Mouse (Mus musculus) kidney, embryonic 16.5 days (tissue): ENCODE results near the gene Lefty1. TPM values are rescaled to one million over a fixed set of nuclear protein-coding genes. Genes with fewer than 3 reads are reported as not detected.

Experiments
- ATAC-seq: fragments of 200-750 bp; cut with Nextera tagmentation; 2 replicates; pipeline ENCODE4 v1.8.0; 2017; ENCODE audit warnings: moderate TSS enrichment; ENCODE audit not compliant: low FRiP score, low TSS enrichment
- H3K27ac ChIP-seq: fragments of 300-500 bp; sonication (generic); 2 replicates; pipeline ENCODE4 v1.5.1; 2014; ENCODE audit warnings: low read length
- H3K27me3 ChIP-seq: fragments of 300-500 bp; sonication (generic); 2 replicates; pipeline ENCODE4 v1.6.1; 2014; ENCODE audit warnings: low read length, control low read depth, mixed read lengths; ENCODE audit not compliant: insufficient read depth
- H3K36me3 ChIP-seq: fragments of 300-500 bp; sonication (generic); 2 replicates; pipeline ENCODE4 v1.6.1; 2014; ENCODE audit warnings: low read length, control low read depth, mixed read lengths; ENCODE audit not compliant: insufficient read depth
- H3K4me1 ChIP-seq: fragments of 300-500 bp; sonication (generic); 2 replicates; pipeline ENCODE4 v1.6.1; 2014; ENCODE audit warnings: low read length, control low read depth, mixed read lengths; ENCODE audit not compliant: insufficient read depth
- H3K4me2 ChIP-seq: fragments of 300-500 bp; sonication (generic); replicated peaks from 2 replicates; pipeline ENCODE4 v1.6.1; 2014; ENCODE audit warnings: low read depth, low read length
- H3K4me3 ChIP-seq: fragments of 300-500 bp; sonication (generic); 2 replicates; pipeline ENCODE4 v1.5.1; 2014; ENCODE audit warnings: mild to moderate bottlenecking, low read length
- H3K9ac ChIP-seq: fragments of 300-500 bp; sonication (generic); replicated peaks from 2 replicates; pipeline ENCODE4 v1.6.1; 2014; ENCODE audit warnings: low read length
- H3K9me3 ChIP-seq: fragments of 300-500 bp; sonication (generic); 2 replicates; pipeline ENCODE4 v1.6.1; 2016; ENCODE audit warnings: low read length, control low read depth
- WGBS: fragments of 180-500 bp; shearing (Covaris S2); extraction: QIAGEN DNeasy Blood & Tissue Kit; methylation state at CpG from one replicate; pipeline ENCODE4 v1.1.7; 2014; 5-methylcytosine and 5-hydroxymethylcytosine counted together
- polyA plus RNA-seq: library from polyadenylated mRNA; unstranded; fragments of >200 nt; fragmentation: Nextera tagmentation; extraction: Ambion mirVana; gene quantifications from 2 replicates; pipeline ENCODE4 v1.2.1, GENCODE M21; 2015

The Lefty1 gene
- polyA plus RNA-seq, 1 experiment from 2014 or later: 1.2 TPM

GRCm38 (mm10) chr1:180904039-180904814, 30.6 kb upstream of the Lefty1 start, which contains the start of gene Pycr2:
TSS of gene Pycr2 (plus strand) at chr1:180904293.
- H3K9ac ChIP-seq: peak within 1 kb of the TSS; percentile 92
- WGBS: under 1% methylated on average over 52 of the region's 52 CpGs

GRCm38 (mm10) chr1:180904815-180905080, 30.1 kb upstream of the Lefty1 start:
- Histone ChIP-seq H3K4me3 (peak overlapping the region; percentile 88), H3K9ac (peak overlapping the region; percentile 92), H3K27ac (peak overlapping the region; percentile 86; the same call in 1 of the 2 replicates), H3K4me1 (peaks cover 18% of the 10 kb centered on the region), H3K36me3 (peaks cover 29% of the 10 kb centered on the region), H3K27me3 (no peaks in the 10 kb centered on the region), H3K9me3 (no peaks in the 10 kb centered on the region), H3K4me2 (peak overlapping the region; percentile 89)
- ATAC-seq: no peak
- 1% methylated on average over 5 of the region's 5 CpGs for WGBS

More at GRCm38 (mm10) chr1:180904039-180904814, 30.6 kb upstream of the Lefty1 start, which contains the start of gene Pycr2:
- Histone ChIP-seq H3K27ac (peak within 1 kb of the TSS; percentile 94), H3K4me2 (peak within 1 kb of the TSS; percentile 89), H3K4me1 (peaks cover 18% of the 10 kb centered on the region), H3K9me3 (no peaks in the 10 kb centered on the region), H3K27me3 (no peaks in the 10 kb centered on the region), H3K4me3 (peak within 1 kb of the TSS; percentile 88), H3K36me3 (peaks cover 29% of the 10 kb centered on the region)
- ATAC-seq: peak; percentile 100

GRCm38 (mm10) chr1:180905307-180905706, 29.5 kb upstream of the Lefty1 start:
- WGBS: 66% methylated on average over 6 of the region's 6 CpGs
- H3K9ac ChIP-seq: peak overlapping the region; percentile 92
- peak overlapping the region; percentile 88 for H3K4me3 ChIP-seq

GRCm38 (mm10) chr1:180905876-180906275, 28.9 kb upstream of the Lefty1 start:
- H3K27me3 ChIP-seq: no peaks in the 10 kb centered on the region
- WGBS: 92% methylated on average over 17 of the region's 17 CpGs

More at GRCm38 (mm10) chr1:180905307-180905706, 29.5 kb upstream of the Lefty1 start:
- peaks cover 18% of the 10 kb centered on the region for H3K4me1 ChIP-seq
- no peak for ATAC-seq
- H3K4me2 ChIP-seq: peak overlapping the region; percentile 89
- no peak overlapping the region for H3K27ac ChIP-seq
- peaks cover 29% of the 10 kb centered on the region for H3K36me3 ChIP-seq
- H3K27me3 ChIP-seq: no peaks in the 10 kb centered on the region
- no peaks in the 10 kb centered on the region for H3K9me3 ChIP-seq

GRCm38 (mm10) chr1:180906461-180907147, 28.2 kb upstream of the Lefty1 start:
- WGBS: 92% methylated on average over 24 of the region's 24 CpGs

More at GRCm38 (mm10) chr1:180905876-180906275, 28.9 kb upstream of the Lefty1 start:
- Histone ChIP-seq H3K9ac (no peak overlapping the region), H3K36me3 (peaks cover 29% of the 10 kb centered on the region), H3K27ac (no peak overlapping the region), H3K4me1 (peaks cover 18% of the 10 kb centered on the region), H3K4me3 (no peak overlapping the region), H3K9me3 (no peaks in the 10 kb centered on the region), H3K4me2 (no peak overlapping the region; the same call in 1 of the 2 replicates)
- ATAC-seq: no peak

GRCm38 (mm10) chr1:180911138-180911537, 23.7 kb upstream of the Lefty1 start:
- no peak for ATAC-seq
- H3K27me3 ChIP-seq: no peaks in the 10 kb centered on the region
- no peak overlapping the region for H3K4me2 ChIP-seq
- 51% methylated on average over 8 of the region's 8 CpGs for WGBS
- peaks cover 26% of the 10 kb centered on the region for H3K36me3 ChIP-seq
- no peak overlapping the region for H3K9ac ChIP-seq
- no peaks in the 10 kb centered on the region for H3K4me1 ChIP-seq
- H3K9me3 ChIP-seq: no peaks in the 10 kb centered on the region
- no peak overlapping the region for H3K27ac ChIP-seq
- H3K4me3 ChIP-seq: no peak overlapping the region

More at GRCm38 (mm10) chr1:180906461-180907147, 28.2 kb upstream of the Lefty1 start:
- Histone ChIP-seq H3K4me1 (peaks cover 18% of the 10 kb centered on the region), H3K4me3 (no peak overlapping the region), H3K9ac (no peak overlapping the region), H3K9me3 (no peaks in the 10 kb centered on the region), H3K4me2 (no peak overlapping the region), H3K27ac (no peak overlapping the region), H3K36me3 (peaks cover 29% of the 10 kb centered on the region), H3K27me3 (no peaks in the 10 kb centered on the region)
- ATAC-seq: no peak

GRCm38 (mm10) chr1:180911653-180912287, 23.1 kb upstream of the Lefty1 start:
- H3K36me3 ChIP-seq: peaks cover 21% of the 10 kb centered on the region
- H3K27ac ChIP-seq: no peak overlapping the region
- no peak overlapping the region for H3K4me3 ChIP-seq
- H3K9ac ChIP-seq: no peak overlapping the region
- H3K9me3 ChIP-seq: no peaks in the 10 kb centered on the region
- 43% methylated on average over 19 of the region's 20 CpGs for WGBS
- H3K27me3 ChIP-seq: no peaks in the 10 kb centered on the region
- no peaks in the 10 kb centered on the region for H3K4me1 ChIP-seq
- 0 out of 2 replicates have a peak overlapping the region, but pooled peaks have one; percentile 13 for H3K4me2 ChIP-seq
- ATAC-seq: no peak

- Histone ChIP-seq H3K4me3 (no peak overlapping the region), H3K27me3 (no peaks in the 10 kb centered on the region), H3K9me3 (no peaks in the 10 kb centered on the region), H3K4me2 (no peak overlapping the region), H3K4me1 (no peaks in the 10 kb centered on the region), H3K9ac (no peak overlapping the region), H3K36me3 (peaks cover 11% of the 10 kb centered on the region), H3K27ac (no peak overlapping the region)
- 72% methylated on average over 5 of the region's 5 CpGs for WGBS
- no peak for ATAC-seq
These were observed 22.0 kb upstream of the Lefty1 start for GRCm38 (mm10) chr1:180912792-180913191.

GRCm38 (mm10) chr1:180913797-180914196, 21.0 kb upstream of the Lefty1 start:
- Histone ChIP-seq H3K27me3 (no peaks in the 10 kb centered on the region), H3K4me3 (no peak overlapping the region), H3K36me3 (0 out of 2 replicates have a peak, but pooled peaks cover under 1% of the 10 kb centered on the region), H3K4me2 (no peak overlapping the region), H3K27ac (no peak overlapping the region), H3K9me3 (no peaks in the 10 kb centered on the region), H3K4me1 (no peaks in the 10 kb centered on the region), H3K9ac (no peak overlapping the region)
- WGBS: 62% methylated on average over 4 of the region's 4 CpGs
- ATAC-seq: no peak
